Mouse (Mus musculus) G1E (cell line): ENCODE results near the gene Tmprss12.

Experiments used
- CTCF ChIP-seq: IDR thresholded peaks from 2 replicates; pipeline ENCODE4 v1.5.1; 2012; ENCODE audit warnings: low read depth, low read length, inconsistent platforms, mixed read lengths
- GATA1 ChIP-seq: IDR thresholded peaks from 2 replicates; pipeline ENCODE4 v1.6.1; 2012; ENCODE audit warnings: borderline replicate concordance, low read length, inconsistent platforms, mixed read lengths
- GATA2 ChIP-seq: IDR thresholded peaks from 2 replicates; pipeline ENCODE4 v1.6.1; 2012; ENCODE audit warnings: low read depth, low read length, inconsistent platforms, borderline replicate concordance
- TAL1 ChIP-seq: conservative IDR thresholded peaks from 2 replicates; pipeline ENCODE4 v1.6.1; 2012; ENCODE audit warnings: low read depth, low read length, inconsistent platforms, mixed read lengths

GRCm38 (mm10) chr15:100330739-100331138 lies 50.1 kb downstream of the Tmprss12 start:
- no peak for TF ChIP-seq CTCF
- TF ChIP-seq GATA1 = no peak
- no peak for TF ChIP-seq TAL1
- TF ChIP-seq GATA2 = no peak
